Mouse (Mus musculus): ENCODE data around the gene Rfng. TPM values are rescaled to one million over a fixed set of nuclear protein-coding genes. Genes with fewer than 3 reads are reported as not detected.
A peak's percentile ranks its signal among the peaks of the same experiment; 100 is the strongest.

The Rfng gene
- polyA plus RNA-seq, 1 experiment: 19.7 TPM

DNA sequence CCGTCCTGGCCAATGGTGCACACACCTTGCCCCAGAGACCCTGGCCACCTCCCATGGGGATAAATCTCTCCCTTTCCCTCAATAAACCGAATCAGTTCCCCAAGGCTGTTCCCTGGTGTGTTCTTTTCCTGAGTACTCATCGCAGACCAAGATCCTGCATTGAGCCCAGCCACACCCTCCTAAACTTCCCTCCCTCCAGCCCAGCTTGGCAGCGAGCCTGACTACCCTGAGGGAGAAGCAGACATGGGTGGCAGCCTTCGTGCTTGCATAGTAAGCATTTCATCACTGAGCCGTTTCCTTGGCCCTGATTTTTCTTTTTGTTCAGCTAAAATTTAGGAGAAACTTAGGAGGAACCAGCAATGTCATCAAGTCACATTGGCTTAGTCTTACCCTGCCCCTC lies 50.5 kb downstream of the Rfng start:
- Histone ChIP-seq H3K4me2 (ENCODE audit: low read depth) (peak overlapping the region; percentile 49), H3K4me3 (no peak overlapping the region), H3K79me2 (ENCODE audit: control insufficient read depth, insufficient read depth) (no peaks in the 10 kb centered on the region), H3K36me3 (ENCODE audit: control insufficient read depth, insufficient read depth) (no peaks in the 10 kb centered on the region), H3ac (ENCODE audit: control insufficient read depth, insufficient read length) (no peak overlapping the region), H3K27me3 (ENCODE audit: control insufficient read depth, insufficient read depth, insufficient read length) (no peaks in the 10 kb centered on the region)
- no peak for TF ChIP-seq CEBPB (IDR thresholded peaks at IDR 0.05; ENCODE audit: insufficient read depth, poor library complexity, severe bottlenecking)
- TF ChIP-seq TCF12 (IDR thresholded peaks at IDR 0.05; ENCODE audit: insufficient read depth, poor library complexity, severe bottlenecking): no peak
- no peak for TF ChIP-seq POLR2AphosphoS2 (IDR thresholded peaks at IDR 0.05; ENCODE audit: insufficient read length, low read depth)
- TF ChIP-seq MAX (IDR thresholded peaks at IDR 0.05; ENCODE audit: low read depth): no peak
- no peak for TF ChIP-seq USF1 (IDR thresholded peaks at IDR 0.05; ENCODE audit: low read depth)
- TF ChIP-seq MYOG (IDR thresholded peaks at IDR 0.05; ENCODE audit: control insufficient read depth in 1 of 3, insufficient read depth in 1 of 3, insufficient read length in 2 of 3, low read depth in 2 of 3): no peak

DNA sequence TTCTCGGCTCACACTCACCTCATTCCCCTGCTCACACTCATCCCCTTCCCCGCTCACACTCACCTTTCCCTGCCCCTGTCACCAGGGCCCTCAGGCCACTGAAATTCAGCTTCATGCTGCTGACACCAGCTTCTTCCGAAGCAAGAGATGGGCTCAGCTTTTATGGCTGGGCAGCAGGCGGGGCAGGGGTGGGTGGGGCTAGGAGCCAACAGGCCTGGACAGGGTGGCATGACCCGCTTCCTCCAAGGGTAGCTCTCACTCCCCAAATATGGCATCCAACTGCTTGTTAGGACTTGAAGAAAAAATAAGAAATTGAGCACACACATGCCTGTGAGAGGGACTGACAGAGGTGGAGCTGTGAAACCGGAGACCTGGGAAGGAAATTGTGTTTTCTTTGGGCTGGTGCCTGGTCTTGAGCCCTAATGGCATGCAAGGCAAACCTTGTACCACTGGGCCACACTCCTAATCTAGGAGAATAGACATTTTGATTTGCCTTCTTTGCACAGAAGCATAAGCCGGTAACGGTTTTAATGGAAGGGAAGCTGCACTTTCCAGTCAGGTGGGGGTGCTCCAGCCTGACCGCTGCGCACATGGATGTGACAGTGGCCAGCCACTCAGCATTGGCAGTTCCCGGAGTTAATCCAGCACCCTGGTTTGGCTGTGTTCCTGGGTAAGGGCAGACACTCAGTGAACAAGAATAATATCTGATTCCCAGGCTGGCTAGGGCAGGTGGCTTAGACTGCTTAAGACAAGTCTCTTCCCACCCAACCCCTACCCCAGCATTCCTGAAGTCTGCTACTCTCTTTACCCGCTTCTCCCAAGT lies 51.9 kb downstream of the Rfng start, which contains the start of gene Cbr2:
TSS of gene Cbr2 (minus strand) at position 257 of the 823 bp plus-strand sequence.
- Histone ChIP-seq H3K27me3 (ENCODE audit: control insufficient read depth, insufficient read depth, insufficient read length) (no peaks in the 10 kb centered on the region), H3K36me3 (ENCODE audit: control insufficient read depth, insufficient read depth) (no peaks in the 10 kb centered on the region), H3K4me2 (ENCODE audit: low read depth) (peak within 1 kb of the TSS; percentile 85), H3K79me2 (ENCODE audit: control insufficient read depth, insufficient read depth) (no peaks in the 10 kb centered on the region), H3K4me3 (peak within 1 kb of the TSS; percentile 22), H3ac (ENCODE audit: control insufficient read depth, insufficient read length) (no peak within 1 kb of the TSS)
- no peak for TF ChIP-seq MAX (IDR thresholded peaks at IDR 0.05; ENCODE audit: low read depth)
- TF ChIP-seq E2F4 (IDR thresholded peaks at IDR 0.05; ENCODE audit: insufficient read depth): no peak
- no peak for TF ChIP-seq TCF3 (IDR thresholded peaks at IDR 0.05; ENCODE audit: insufficient read length, low read depth)
- TF ChIP-seq USF1 (IDR thresholded peaks at IDR 0.05; ENCODE audit: low read depth): no peak
- TF ChIP-seq MYOD1 (IDR thresholded peaks at IDR 0.05; ENCODE audit: control insufficient read depth in 1 of 3, insufficient read length in 2 of 3, low read depth in 2 of 3): peak in 1 of 3 experiments; percentile 15
- peak; percentile 52 for TF ChIP-seq POLR2A (IDR thresholded peaks at IDR 0.05; ENCODE audit: insufficient read length, low read depth)
- TF ChIP-seq SRF (IDR thresholded peaks at IDR 0.05; ENCODE audit: control insufficient read depth, insufficient read length, low read depth): peak; percentile 92
- TF ChIP-seq TCF12 (IDR thresholded peaks at IDR 0.05; ENCODE audit: insufficient read depth, poor library complexity, severe bottlenecking): no peak

DNA sequence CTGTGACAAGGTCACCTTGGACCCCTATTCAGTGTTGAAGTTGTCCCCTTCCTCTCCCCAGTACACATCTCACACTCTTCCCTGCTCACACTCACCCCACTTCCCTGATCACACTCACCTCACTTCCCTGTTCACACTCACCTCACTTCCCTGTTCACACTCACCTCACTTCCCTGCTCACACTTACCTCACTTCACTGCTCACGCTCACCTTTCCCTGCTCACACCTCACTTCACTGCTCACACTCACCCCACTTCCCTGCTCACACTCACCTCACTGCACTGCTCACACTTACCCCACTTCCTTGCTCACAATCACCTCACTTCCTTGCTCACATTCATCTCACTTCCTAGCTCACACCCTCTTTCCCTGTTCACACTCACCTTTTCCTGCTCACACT lies 52.6 kb downstream of the Rfng start:
- TF ChIP-seq REST (IDR thresholded peaks at IDR 0.05; ENCODE audit: insufficient read depth, insufficient read length): no peak
- no peak for TF ChIP-seq TCF12 (IDR thresholded peaks at IDR 0.05; ENCODE audit: insufficient read depth, poor library complexity, severe bottlenecking)
- no peak for TF ChIP-seq E2F4 (IDR thresholded peaks at IDR 0.05; ENCODE audit: insufficient read depth)
- TF ChIP-seq POLR2AphosphoS2 (IDR thresholded peaks at IDR 0.05; ENCODE audit: insufficient read length, low read depth): peak; percentile 18
- TF ChIP-seq POLR2A (IDR thresholded peaks at IDR 0.05; ENCODE audit: insufficient read length, low read depth): no peak
- no peak for TF ChIP-seq USF1 (IDR thresholded peaks at IDR 0.05; ENCODE audit: low read depth)
- no peak for TF ChIP-seq TCF3 (IDR thresholded peaks at IDR 0.05; ENCODE audit: insufficient read length, low read depth)
- TF ChIP-seq MYOD1 (IDR thresholded peaks at IDR 0.05; ENCODE audit: control insufficient read depth in 1 of 3, insufficient read length in 2 of 3, low read depth in 2 of 3): peak in 1 of 3 experiments; percentile 8
- TF ChIP-seq SRF (IDR thresholded peaks at IDR 0.05; ENCODE audit: control insufficient read depth, insufficient read length, low read depth): no peak
- no peak for TF ChIP-seq CEBPB (IDR thresholded peaks at IDR 0.05; ENCODE audit: insufficient read depth, poor library complexity, severe bottlenecking)
- Histone ChIP-seq H3K4me3 (peak overlapping the region; percentile 22), H3K36me3 (ENCODE audit: control insufficient read depth, insufficient read depth) (no peaks in the 10 kb centered on the region), H3K79me2 (ENCODE audit: control insufficient read depth, insufficient read depth) (no peaks in the 10 kb centered on the region), H3K27me3 (ENCODE audit: control insufficient read depth, insufficient read depth, insufficient read length) (no peaks in the 10 kb centered on the region), H3ac (ENCODE audit: control insufficient read depth, insufficient read length) (no peak overlapping the region), H3K4me2 (ENCODE audit: low read depth) (peak overlapping the region; percentile 85)

Other genes with a start within 250 kb of the Rfng start
- 237 TPM for gene Mcrip1, start 234.5 kb downstream of the Rfng start, polyA plus RNA-seq (2012; fragmentation: generic; extraction: Trizol)
- 1.0 TPM for gene Ppp1r27, start 233.1 kb downstream of the Rfng start, polyA plus RNA-seq (2012; fragmentation: generic; extraction: Trizol)
- gene P4hb, start 211.0 kb downstream of the Rfng start, polyA plus RNA-seq (2012; fragmentation: generic; extraction: Trizol): 444 TPM
- gene Arhgdia, start 202.6 kb downstream of the Rfng start, polyA plus RNA-seq (2012; fragmentation: generic; extraction: Trizol): 837 TPM
- 113 TPM for gene Alyref, start 185.8 kb downstream of the Rfng start, polyA plus RNA-seq (2012; fragmentation: generic; extraction: Trizol)
- 184 TPM for gene Anapc11, start 185.8 kb downstream of the Rfng start, polyA plus RNA-seq (2012; fragmentation: generic; extraction: Trizol)
- gene Npb, start 175.7 kb downstream of the Rfng start, polyA plus RNA-seq (2012; fragmentation: generic; extraction: Trizol): 0.32 TPM
- 117 TPM for gene Pcyt2, start 166.3 kb downstream of the Rfng start, polyA plus RNA-seq (2012; fragmentation: generic; extraction: Trizol)
- 29.9 TPM for gene Sirt7, start 159.0 kb downstream of the Rfng start, polyA plus RNA-seq (2012; fragmentation: generic; extraction: Trizol)
- gene Mafg, start 150.6 kb downstream of the Rfng start, polyA plus RNA-seq (2012; fragmentation: generic; extraction: Trizol): 43.1 TPM
- 56.9 TPM for gene Pycr1, start 140.4 kb downstream of the Rfng start, polyA plus RNA-seq (2012; fragmentation: generic; extraction: Trizol)
- 4.6 TPM for gene Myadml2, start 136.0 kb downstream of the Rfng start, polyA plus RNA-seq (2012; fragmentation: generic; extraction: Trizol)
- 0.19 TPM for gene Notum, start 123.0 kb downstream of the Rfng start, polyA plus RNA-seq (2012; fragmentation: generic; extraction: Trizol)
- gene Aspscr1, start 111.2 kb downstream of the Rfng start, polyA plus RNA-seq (2012; fragmentation: generic; extraction: Trizol): 65.9 TPM
- gene Cenpx, start 70.5 kb downstream of the Rfng start, polyA plus RNA-seq (2012; fragmentation: generic; extraction: Trizol): 42.5 TPM
- 10.6 TPM for gene Lrrc45, start 70.3 kb downstream of the Rfng start, polyA plus RNA-seq (2012; fragmentation: generic; extraction: Trizol)
- 1.9 TPM for gene Rac3, start 62.7 kb downstream of the Rfng start, polyA plus RNA-seq (2012; fragmentation: generic; extraction: Trizol)
- gene Dcxr, start 56.9 kb downstream of the Rfng start, polyA plus RNA-seq (2012; fragmentation: generic; extraction: Trizol): 21.2 TPM
- gene Cbr2, start 52.1 kb downstream of the Rfng start, polyA plus RNA-seq (2012; fragmentation: generic; extraction: Trizol): 183 TPM
- 130 TPM for gene Hmga1b, start 21.4 kb downstream of the Rfng start, polyA plus RNA-seq (2012; fragmentation: generic; extraction: Trizol)
- gene Gps1, start 65 bp upstream of the Rfng start, polyA plus RNA-seq (2012; fragmentation: generic; extraction: Trizol): 179 TPM
- 58.3 TPM for gene Dus1l, start 12.2 kb upstream of the Rfng start, polyA plus RNA-seq (2012; fragmentation: generic; extraction: Trizol)
- gene Fasn, start 40.3 kb upstream of the Rfng start, polyA plus RNA-seq (2012; fragmentation: generic; extraction: Trizol): 226 TPM
- gene Ccdc57, start 148.7 kb upstream of the Rfng start, polyA plus RNA-seq (2012; fragmentation: generic; extraction: Trizol): 1.8 TPM
- gene Slc16a3, start 164.3 kb upstream of the Rfng start, polyA plus RNA-seq (2012; fragmentation: generic; extraction: Trizol): 9.7 TPM
- gene Csnk1d, start 207.1 kb upstream of the Rfng start, polyA plus RNA-seq (2012; fragmentation: generic; extraction: Trizol): 79.5 TPM

Measured in myocyte (in vitro differentiated cells).